Mouse (Mus musculus) heart, embryonic 11.5 days (tissue): ENCODE results near the gene Tmem179. TPM values are rescaled to one million over a fixed set of nuclear protein-coding genes. Genes with fewer than 3 reads are reported as not detected.

Source experiments
- ATAC-seq: fragments of 200-750 bp; cut with Nextera tagmentation; replicated peaks from 2 replicates; pipeline ENCODE4 v1.8.0; 2017; ENCODE audit warnings: moderate library complexity; ENCODE audit not compliant: insufficient number of reproducible peaks, low FRiP score, low TSS enrichment
- H3K27ac ChIP-seq: fragments of 300-500 bp; sonication (generic); 2 replicates; pipeline ENCODE4 v1.5.1; 2014; ENCODE audit warnings: mild to moderate bottlenecking, low read depth, low read length
- H3K27me3 ChIP-seq: fragments of 300-500 bp; sonication (generic); 2 replicates; pipeline ENCODE4 v1.6.1; 2014; ENCODE audit warnings: mild to moderate bottlenecking, low read length, mixed read lengths; ENCODE audit not compliant: control insufficient read depth, insufficient read depth
- H3K36me3 ChIP-seq: fragments of 300-500 bp; sonication (generic); 2 replicates; pipeline ENCODE4 v1.6.1; 2014; ENCODE audit warnings: mild to moderate bottlenecking, low read length, moderate library complexity, mixed read lengths; ENCODE audit not compliant: control insufficient read depth, insufficient read depth
- H3K4me1 ChIP-seq: fragments of 300-500 bp; sonication (generic); 2 replicates; pipeline ENCODE4 v1.6.1; 2014; ENCODE audit warnings: low read length; ENCODE audit not compliant: control insufficient read depth, insufficient read depth
- H3K4me2 ChIP-seq: fragments of 300-500 bp; sonication (generic); 2 replicates; pipeline ENCODE4 v1.6.1; 2014; ENCODE audit warnings: mild to moderate bottlenecking, moderate library complexity
- H3K4me3 ChIP-seq: fragments of 300-500 bp; sonication (generic); 2 replicates; pipeline ENCODE4 v1.5.1; 2014; ENCODE audit warnings: low read depth, low read length
- H3K9ac ChIP-seq: fragments of 300-500 bp; sonication (generic); 2 replicates; pipeline ENCODE4 v1.6.1; 2014; ENCODE audit warnings: mild to moderate bottlenecking, low read depth, low read length, moderate library complexity
- H3K9me3 ChIP-seq: fragments of 300-500 bp; sonication (generic); replicated peaks from 2 replicates; pipeline ENCODE4 v1.6.1; 2016; ENCODE audit warnings: low read length; ENCODE audit not compliant: control insufficient read depth
- WGBS: fragments of 180-500 bp; shearing (Covaris S2); extraction: QIAGEN DNeasy Blood & Tissue Kit; methylation state at CpG from one replicate; pipeline ENCODE4 v1.1.7; 2014; ENCODE audit not compliant: insufficient replicate concordance; 5-methylcytosine and 5-hydroxymethylcytosine counted together
- polyA plus RNA-seq: library from polyadenylated mRNA; unstranded; fragments of >200 nt; fragmentation: Nextera tagmentation; extraction: Ambion mirVana; gene quantifications from 2 replicates; pipeline ENCODE4 v1.2.1, GENCODE M21; 2014

The Tmem179 gene
- polyA plus RNA-seq, 1 experiment from 2014 or later, result 0.69 TPM

DNA sequence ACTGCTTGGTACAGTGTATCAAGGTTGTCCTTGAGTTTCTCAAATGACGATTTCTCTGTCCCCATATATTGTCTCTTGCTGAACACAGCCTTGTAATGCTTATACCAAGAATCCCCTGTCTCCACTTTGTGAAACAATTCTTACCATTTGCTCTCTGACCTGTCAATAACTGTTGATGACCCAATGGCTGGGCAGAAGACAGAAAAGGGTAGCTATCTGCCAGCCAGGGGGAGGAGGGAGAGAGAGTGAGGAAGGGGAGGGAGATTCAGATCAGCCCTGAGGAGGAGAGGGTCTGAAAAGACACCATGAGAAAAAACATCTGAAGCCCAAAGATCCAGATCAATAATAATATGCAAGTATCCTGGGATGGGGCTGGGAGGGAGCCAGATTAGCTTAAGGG lies 65.2 kb downstream of the Tmem179 start:
- Histone ChIP-seq H3K4me1 (no peaks in the 10 kb centered on the region), H3K27ac (no peak overlapping the region), H3K4me3 (no peak overlapping the region), H3K36me3 (no peaks in the 10 kb centered on the region), H3K27me3 (no peaks in the 10 kb centered on the region), H3K9ac (no peak overlapping the region), H3K4me2 (no peak overlapping the region), H3K9me3 (peaks cover 4% of the 10 kb centered on the region)
- no peak for ATAC-seq
- 68% methylated on average over 1 of the region's 1 CpGs for WGBS

DNA sequence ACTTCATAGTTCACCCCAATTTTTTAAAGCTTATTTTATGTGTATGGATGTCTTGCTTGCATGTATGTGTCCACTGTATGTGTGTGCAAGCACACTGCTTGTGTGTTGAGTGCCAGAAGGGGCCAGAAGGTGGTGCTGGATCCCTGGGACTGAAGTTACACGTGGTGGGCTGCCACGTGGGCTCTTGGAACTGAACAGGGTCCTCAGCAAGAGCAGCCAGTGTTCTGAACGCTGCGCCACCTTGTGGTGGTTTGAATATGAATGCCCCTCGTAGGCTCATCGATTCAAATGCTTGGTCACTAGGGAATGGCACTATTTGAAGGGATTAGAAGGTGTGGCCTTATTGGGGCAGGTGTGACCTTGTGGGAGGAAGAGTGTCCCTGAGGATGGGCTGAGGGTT lies 65.7 kb downstream of the Tmem179 start:
- WGBS, result 27% methylated on average over 6 of the region's 6 CpGs
- Histone ChIP-seq H3K4me1 (no peaks in the 10 kb centered on the region), H3K4me2 (no peak overlapping the region), H3K27ac (no peak overlapping the region), H3K9me3 (peaks cover 6% of the 10 kb centered on the region), H3K27me3 (no peaks in the 10 kb centered on the region), H3K36me3 (no peaks in the 10 kb centered on the region), H3K4me3 (no peak overlapping the region), H3K9ac (no peak overlapping the region)
- no peak for ATAC-seq

Other genes with a start within 250 kb of the Tmem179 start
- gene A530016L24Rik, start 27.3 kb downstream of the Tmem179 start, polyA plus RNA-seq, result 8.7 and 8.9 TPM in 2 replicates
- 3.2 and 3.8 TPM in 2 replicates for gene Inf2, start 72.0 kb upstream of the Tmem179 start, polyA plus RNA-seq
- gene Adssl1, start 103.3 kb upstream of the Tmem179 start, polyA plus RNA-seq, result 73.3 and 75.2 TPM in 2 replicates
- gene Siva1, start 127.9 kb upstream of the Tmem179 start, polyA plus RNA-seq, result 141 and 156 TPM in 2 replicates
- gene Akt1, start 158.1 kb upstream of the Tmem179 start, polyA plus RNA-seq, result 94.2 and 108 TPM in 2 replicates
- gene Zbtb42, start 162.1 kb upstream of the Tmem179 start, polyA plus RNA-seq, result 2.8 and 4.2 TPM in 2 replicates
- 2.6 and 3.1 TPM in 2 replicates for gene Cep170b, start 203.7 kb upstream of the Tmem179 start, polyA plus RNA-seq
- 1.5 and 1.7 TPM in 2 replicates for gene Pld4, start 243.9 kb upstream of the Tmem179 start, polyA plus RNA-seq